Mouse (Mus musculus) kidney, adult 8-10 months (tissue): ENCODE data around the gene Kpna1.
"Not testable (repeated sequence)": the region's sequence is repeated elsewhere in the genome, so short reads cannot be mapped to it uniquely, and the experiment has no call there.

Experiments
- DNase-seq, 2 experiments: peaks; one replicate each; pipeline ENCODE4 v3.0.0; 2022

Gene Kpna1

GRCm38 (mm10) chr16:35978450-35978849 lies at the start of gene Kpna1:
Gene Kpna1, plus strand, starts transcription at chr16:35978750.
- DNase-seq: not testable (repeated sequence)

GRCm38 (mm10) chr16:35932179-35933055 lies 46.1 kb upstream of the Kpna1 start:
- no peak for DNase-seq

- no peak for DNase-seq
Measured at GRCm38 (mm10) chr16:35933181-35933580, 45.4 kb upstream of the Kpna1 start.

GRCm38 (mm10) chr16:35938211-35939151 lies 40.1 kb upstream of the Kpna1 start, which contains the start of the genes Parp9 and Dtx3l:
Gene Parp9, plus strand, starts transcription at chr16:35938470.
Gene Dtx3l, minus strand, starts transcription at chr16:35939151.
- DNase-seq: peak; percentile 51 to 54

- peak; percentile 29 to 30 for DNase-seq
Measured at GRCm38 (mm10) chr16:35939261-35939660, 39.3 kb upstream of the Kpna1 start.

- DNase-seq: peak; percentile 85 to 93
Measured at GRCm38 (mm10) chr16:35939690-35940089, 38.9 kb upstream of the Kpna1 start.

- peak in 1 of 2 experiments; percentile 42 for DNase-seq
Measured at GRCm38 (mm10) chr16:35941382-35941781, 37.2 kb upstream of the Kpna1 start.

GRCm38 (mm10) chr16:35949264-35949663 lies 29.3 kb upstream of the Kpna1 start:
- no peak for DNase-seq

GRCm38 (mm10) chr16:35951216-35951615 lies 27.3 kb upstream of the Kpna1 start:
- no peak for DNase-seq

- DNase-seq: no peak
Measured at GRCm38 (mm10) chr16:35952628-35953130, 25.9 kb upstream of the Kpna1 start.

GRCm38 (mm10) chr16:35965991-35966390 lies 12.6 kb upstream of the Kpna1 start:
- DNase-seq: not testable (repeated sequence)

- no peak for DNase-seq
Measured at GRCm38 (mm10) chr16:35966411-35967115, 12.0 kb upstream of the Kpna1 start.

GRCm38 (mm10) chr16:35967319-35967718 lies 11.2 kb upstream of the Kpna1 start:
- DNase-seq: no peak

- DNase-seq: no peak
Measured at GRCm38 (mm10) chr16:35968149-35968548, 10.4 kb upstream of the Kpna1 start.

GRCm38 (mm10) chr16:35974021-35974420 lies 4.5 kb upstream of the Kpna1 start:
- DNase-seq: no peak

GRCm38 (mm10) chr16:35981363-35981821 lies 2.8 kb downstream of the Kpna1 start:
- peak; percentile 98 to 100 for DNase-seq

GRCm38 (mm10) chr16:35982506-35982901 lies 4.0 kb downstream of the Kpna1 start:
- no peak for DNase-seq

- peak; percentile 87 to 89 for DNase-seq
Measured at GRCm38 (mm10) chr16:35982902-35983516, 4.5 kb downstream of the Kpna1 start.

- peak; percentile 45 to 53 for DNase-seq
Measured at GRCm38 (mm10) chr16:35983517-35984101, 5.1 kb downstream of the Kpna1 start.

- DNase-seq: no peak
Measured at GRCm38 (mm10) chr16:35984471-35984870, 5.9 kb downstream of the Kpna1 start.

- no peak for DNase-seq
Measured at GRCm38 (mm10) chr16:35987930-35988329, 9.4 kb downstream of the Kpna1 start.
